ENCODE assay signal across 16 mouse cellular contexts in the genomic region with DNA sequence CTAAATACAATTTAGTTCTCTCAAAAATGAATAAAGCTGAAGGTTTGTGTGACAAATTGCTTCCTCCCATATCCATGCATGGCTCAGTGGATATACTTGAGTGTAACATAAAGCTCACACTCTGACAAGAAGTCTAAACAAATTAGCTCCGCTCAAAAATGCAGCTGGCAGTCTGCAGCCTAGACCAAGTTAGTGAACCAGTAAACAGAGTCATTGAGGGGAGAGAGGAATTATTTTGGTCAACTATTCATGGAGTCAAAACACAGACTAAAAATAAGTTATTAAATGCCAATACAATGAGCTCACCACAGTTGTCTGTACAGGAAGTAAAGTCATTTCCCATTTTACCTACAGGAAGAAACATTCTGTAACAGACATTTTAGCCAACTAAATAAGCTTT.
A peak's percentile ranks its signal among the peaks of the same experiment; 100 is the strongest.
DNase-seq lines count a peak whose midpoint lies in the region; ATAC-seq and TF ChIP-seq lines count a peak whose summit lies in the region.
"Had no signal": no experiment of that assay in that cellular context is flagged by ENCODE, and none has a peak within 500 bp of the region (broad histone marks: within the 10 kb centered on the region; RNA-seq: fewer than 3 reads in every experiment).

No protein-coding gene starts in this region.

- intact Hi-C loops in heart, adult 2 months (cut with DNase I): loop anchor here (1.0 to 2.0 kb wide), 2 partner anchors 30 to 233 kb away; a partner anchor contains a TSS

- ATAC-seq in heart, embryonic 11.5 days (replicated peaks; ENCODE audit: insufficient number of reproducible peaks, low FRiP score, low TSS enrichment): no peak
- ATAC-seq in kidney, embryonic 16.5 days (ENCODE audit: low FRiP score, low TSS enrichment): peak; percentile 82
- ATAC-seq in Patski: peak; percentile 76
- no peak for ATAC-seq in limb, embryonic 14.5 days (ENCODE audit: low FRiP score, low read depth)
- no peak for ATAC-seq in erythroid progenitor cell, adult 5-6 weeks (replicated peaks; ENCODE audit: low FRiP score, poor library complexity, severe bottlenecking)
- ATAC-seq: forebrain, embryonic 15.5 days; hindbrain, embryonic 16.5 days; liver, embryonic 12.5 days had no signal

- WGBS in heart, adult 2 months: 16% methylated on average over 1 of the region's 1 CpGs
- 46% methylated on average over 1 of the region's 1 CpGs for WGBS in heart, embryonic 11.5 days (ENCODE audit: insufficient replicate concordance)
- 4% methylated on average over 1 of the region's 1 CpGs for WGBS in kidney, embryonic 16.5 days
- 74% methylated on average over 1 of the region's 1 CpGs for WGBS in limb, embryonic 14.5 days

- no peak overlapping the region for H3K4me3 ChIP-seq in heart, adult 2 months
- no peak overlapping the region for H3K4me3 ChIP-seq in heart, embryonic 11.5 days (ENCODE audit: low read depth, low read length)
- no peak overlapping the region for H3K4me3 ChIP-seq in kidney, embryonic 16.5 days (ENCODE audit: low read length)
- no peak overlapping the region for H3K4me3 ChIP-seq in limb, embryonic 14.5 days (replicated peaks; ENCODE audit: low read length)
- H3K4me3 ChIP-seq: forebrain, embryonic 15.5 days; liver, embryonic 12.5 days; megakaryocyte, embryonic 14.5 days had no signal

- POLR2A ChIA-PET in Patski (lab: Charles Lee): interaction anchor here (0.8 kb wide), 1 partner anchor 264 kb away, joined by 3 read pairs; no protein-coding TSS in a partner anchor

- no peaks in the 10 kb centered on the region for H3K79me2 ChIP-seq in heart, adult 2 months (replicated peaks; ENCODE audit: control insufficient read depth, insufficient read depth, low read length)

- H3K9ac ChIP-seq in heart, adult 2 months (ENCODE audit: low read depth, low read length): no peak overlapping the region
- H3K9ac ChIP-seq in heart, embryonic 11.5 days (ENCODE audit: low read depth, low read length): no peak overlapping the region
- no peak overlapping the region for H3K9ac ChIP-seq in kidney, embryonic 16.5 days (replicated peaks; ENCODE audit: low read length)
- no peak overlapping the region for H3K9ac ChIP-seq in limb, embryonic 14.5 days (ENCODE audit: low read depth, low read length, severe bottlenecking)
- H3K9ac ChIP-seq: forebrain, embryonic 15.5 days; liver, embryonic 12.5 days had no signal

- TF ChIP-seq POLR2A in heart, adult 2 months (IDR thresholded peaks at IDR 0.05; ENCODE audit: insufficient read depth, low read depth, low read length): 0 out of 2 replicates have a peak, but pooled peaks have one; percentile 26
- no peak for TF ChIP-seq POLR2A in limb, embryonic 14.5 days (IDR thresholded peaks at IDR 0.05; ENCODE audit: borderline replicate concordance, extremely low read depth, insufficient read depth, insufficient read length)

- CTCF ChIA-PET in Patski (lab: Charles Lee): interaction anchor here (0.9 to 1.2 kb wide), 2 partner anchors 43 to 54 kb away, joined by 3 read pairs; no protein-coding TSS in a partner anchor

- H3K4me1 ChIP-seq in heart, adult 2 months (ENCODE audit: control insufficient read depth, insufficient read depth, low read length): peaks cover 10% of the 10 kb centered on the region
- H3K4me1 ChIP-seq in heart, embryonic 11.5 days (ENCODE audit: control insufficient read depth, insufficient read depth, low read length): no peaks in the 10 kb centered on the region
- peaks cover 6% of the 10 kb centered on the region; the same call in 1 of the 2 replicates for H3K4me1 ChIP-seq in kidney, embryonic 16.5 days (ENCODE audit: insufficient read depth, low read length)
- H3K4me1 ChIP-seq in limb, embryonic 14.5 days (ENCODE audit: control insufficient read depth, insufficient read depth, low read length): no peaks in the 10 kb centered on the region
- H3K4me1 ChIP-seq: forebrain, embryonic 15.5 days; liver, embryonic 12.5 days; megakaryocyte, embryonic 14.5 days had no signal

- no peak for DNase-seq in heart, adult 2 months
- no peak for DNase-seq in kidney, postnatal 10 days
- DNase-seq in Patski (ENCODE audit: low read depth, low spot score): peak; percentile 30
- DNase-seq in limb, embryonic 14.5 days (ENCODE audit: low spot score): peak; percentile 12
- no peak for DNase-seq in layer of hippocampus, postnatal 36 days
- DNase-seq: B cell, adult 2 months; cerebellum, adult 8-10 months; right cerebral cortex, postnatal 25 days; thymus, postnatal 25 days had no signal

- peaks cover 10% of the 10 kb centered on the region for H3K36me3 ChIP-seq in heart, adult 2 months (ENCODE audit: control insufficient read depth, insufficient read depth, low read length)
- H3K36me3 ChIP-seq in heart, embryonic 11.5 days (ENCODE audit: control insufficient read depth, insufficient read depth, low read length): no peaks in the 10 kb centered on the region
- no peaks in the 10 kb centered on the region for H3K36me3 ChIP-seq in kidney, embryonic 16.5 days (ENCODE audit: insufficient read depth, low read length)
- H3K36me3 ChIP-seq in limb, embryonic 14.5 days (ENCODE audit: control insufficient read depth, insufficient read depth, low read length): no peaks in the 10 kb centered on the region
- H3K36me3 ChIP-seq: forebrain, embryonic 15.5 days; liver, embryonic 12.5 days had no signal

- no peak overlapping the region for H3K4me2 ChIP-seq in heart, embryonic 11.5 days
- no peak overlapping the region for H3K4me2 ChIP-seq in kidney, embryonic 16.5 days (replicated peaks; ENCODE audit: low read depth, low read length)
- no peak overlapping the region for H3K4me2 ChIP-seq in limb, embryonic 14.5 days (replicated peaks; ENCODE audit: low read depth, low read length, severe bottlenecking)
- H3K4me2 ChIP-seq: forebrain, embryonic 15.5 days; liver, embryonic 12.5 days had no signal

- no peak for TF ChIP-seq CTCF in heart, adult 2 months (IDR thresholded peaks at IDR 0.05)
- TF ChIP-seq CTCF in Patski (IDR thresholded peaks at IDR 0.05): no peak

- H3K27me3 ChIP-seq in heart, adult 2 months (ENCODE audit: control insufficient read depth, insufficient read depth, low read length): no peaks in the 10 kb centered on the region
- H3K27me3 ChIP-seq in heart, embryonic 11.5 days (ENCODE audit: control insufficient read depth, insufficient read depth, low read length): no peaks in the 10 kb centered on the region
- no peaks in the 10 kb centered on the region for H3K27me3 ChIP-seq in kidney, embryonic 16.5 days (ENCODE audit: insufficient read depth, low read length)
- H3K27me3 ChIP-seq in Patski: no peaks in the 10 kb centered on the region
- no peaks in the 10 kb centered on the region for H3K27me3 ChIP-seq in limb, embryonic 14.5 days (ENCODE audit: control insufficient read depth, insufficient read depth, low read length)
- H3K27me3 ChIP-seq: forebrain, embryonic 15.5 days; liver, embryonic 12.5 days; megakaryocyte, embryonic 14.5 days had no signal

- H3K27ac ChIP-seq in heart, adult 2 months: peak overlapping the region; percentile 84
- no peak overlapping the region for H3K27ac ChIP-seq in heart, embryonic 11.5 days (ENCODE audit: low read depth, low read length)
- H3K27ac ChIP-seq in kidney, embryonic 16.5 days (ENCODE audit: low read length): no peak overlapping the region; the same call in 1 of the 2 replicates
- H3K27ac ChIP-seq in limb, embryonic 14.5 days (replicated peaks; ENCODE audit: low read depth, low read length): no peak overlapping the region
- H3K27ac ChIP-seq: forebrain, embryonic 15.5 days; liver, embryonic 12.5 days had no signal

- in situ Hi-C loops in Patski (cut with MboI; ENCODE audit: low pct_unique_long_range_greater_than_20kb): no loop called here

- no peaks in the 10 kb centered on the region for H3K9me3 ChIP-seq in heart, embryonic 11.5 days (replicated peaks; ENCODE audit: control insufficient read depth, low read length)
- H3K9me3 ChIP-seq in kidney, embryonic 16.5 days (ENCODE audit: low read length): no peaks in the 10 kb centered on the region
- H3K9me3 ChIP-seq in limb, embryonic 14.5 days (ENCODE audit: control insufficient read depth, low read length): no peaks in the 10 kb centered on the region
- H3K9me3 ChIP-seq: forebrain, embryonic 15.5 days; liver, embryonic 12.5 days had no signal

- no peak for TF ChIP-seq EP300 in heart, adult 2 months (IDR thresholded peaks at IDR 0.05; ENCODE audit: insufficient read depth, low read depth, low read length)

Comparison
In these comparisons a context has a peak if more than half of its experiments do, and no peak if none do; other contexts are left out.
1. DNase-seq: peak in Patski (single experiment) and limb, embryonic 14.5 days (single experiment); none in heart, adult 2 months (0 of 2), kidney, postnatal 10 days (single experiment) and layer of hippocampus, postnatal 36 days (0 of 2).
2. ATAC-seq: peak in kidney, embryonic 16.5 days (single experiment) and Patski (single experiment); none in heart, embryonic 11.5 days (single experiment), limb, embryonic 14.5 days (single experiment) and erythroid progenitor cell, adult 5-6 weeks (single experiment).